Mouse (Mus musculus): Measurements from ENCODE around the gene Pga5. TPM values are rescaled to one million over a fixed set of nuclear protein-coding genes. Genes with fewer than 3 reads are reported as not detected.
A peak's percentile ranks its signal among the peaks of the same experiment; 100 is the strongest.

Gene Pga5
- total RNA-seq, 2 experiments from 2014 or later, result not detected

DNA sequence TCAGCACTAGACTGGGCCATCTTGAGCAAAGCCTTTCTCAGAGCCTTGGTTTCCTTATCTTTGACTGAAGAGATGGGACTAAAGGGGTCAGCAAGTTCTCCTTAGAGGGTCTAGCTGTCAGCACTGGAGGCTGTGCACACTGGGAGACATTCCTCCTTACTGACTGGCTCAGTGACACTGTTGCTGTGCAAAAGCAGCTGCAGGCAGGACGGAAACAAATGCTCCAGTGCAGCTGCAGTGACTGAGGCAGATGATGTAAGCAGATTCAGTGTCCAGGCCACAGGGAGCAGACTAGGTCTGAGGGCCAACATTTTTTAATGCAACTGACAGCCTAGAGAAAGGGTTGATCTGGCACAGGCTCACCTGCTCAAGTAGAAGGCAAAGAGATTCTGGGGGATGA is 4.6 kb downstream of the Pga5 start:
- no peak for ATAC-seq (replicated peaks; ENCODE audit: low FRiP score, poor library complexity, severe bottlenecking)

DNA sequence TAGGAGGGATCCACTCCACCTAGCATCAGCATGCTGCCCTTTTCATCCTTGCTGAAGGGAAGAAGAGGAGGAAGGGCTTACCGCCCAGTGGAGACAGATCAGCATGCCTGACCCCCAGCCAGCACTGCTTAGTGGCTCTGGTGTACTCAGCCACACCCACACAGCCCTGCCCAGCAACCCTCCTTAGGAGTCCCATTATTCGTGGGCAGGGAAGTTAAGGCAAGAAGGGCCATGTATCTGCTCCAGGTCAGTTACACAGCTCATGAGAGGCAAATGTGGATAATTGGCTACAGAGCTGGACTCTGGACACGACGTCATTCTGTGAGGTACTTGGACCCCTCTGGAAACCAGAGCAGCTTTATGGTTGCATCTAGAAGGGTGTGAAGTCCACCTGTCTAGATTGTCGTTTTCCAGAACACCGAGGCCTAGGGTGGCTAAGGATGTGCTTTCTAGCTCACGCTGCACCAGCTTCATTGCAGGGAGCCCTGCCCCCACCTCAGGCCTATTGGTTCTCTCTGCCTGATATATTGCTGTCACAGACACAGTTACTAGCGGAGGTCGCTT is 5.9 kb downstream of the Pga5 start:
- ATAC-seq (replicated peaks; ENCODE audit: low FRiP score, poor library complexity, severe bottlenecking), result no peak

DNA sequence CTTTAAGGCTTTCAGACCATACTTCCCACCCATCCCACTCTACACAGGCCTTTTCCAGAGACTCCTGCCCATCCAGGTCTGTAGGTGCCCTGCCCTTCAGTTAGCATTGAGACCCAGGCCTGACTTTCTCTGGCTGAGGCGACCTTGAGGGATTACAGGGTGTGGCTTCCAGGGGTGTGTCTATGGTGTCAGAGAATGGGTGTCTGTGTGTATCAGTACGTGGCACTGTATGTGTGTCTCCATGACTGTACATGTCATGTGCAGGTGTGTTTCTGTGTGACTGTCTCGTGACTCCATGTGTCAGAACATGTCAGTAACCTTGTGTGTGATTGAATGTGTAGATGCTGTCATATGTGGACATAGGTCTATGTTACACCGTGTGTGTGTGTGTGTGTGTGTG is 6.6 kb downstream of the Pga5 start:
- ATAC-seq (replicated peaks; ENCODE audit: low FRiP score, poor library complexity, severe bottlenecking), result no peak

DNA sequence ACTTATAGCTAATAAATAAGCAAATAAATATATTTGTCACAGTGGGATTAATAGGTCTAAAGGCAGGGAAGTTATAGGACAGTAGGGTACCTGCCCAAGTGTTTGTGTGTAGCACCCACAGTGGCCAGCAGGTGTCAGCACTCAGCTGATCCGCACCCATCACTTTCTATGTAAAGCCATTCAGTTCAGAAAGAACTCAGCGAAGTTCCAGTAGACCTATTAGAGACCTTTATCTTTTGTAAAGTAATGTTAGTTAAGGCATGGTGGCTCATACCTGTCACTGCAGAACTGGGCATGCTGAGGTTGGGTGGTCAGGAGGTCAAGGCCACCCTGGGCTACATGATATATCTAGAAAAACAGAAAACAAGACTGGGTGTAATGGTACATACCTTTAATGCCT is 12.4 kb downstream of the Pga5 start:
- ATAC-seq (replicated peaks; ENCODE audit: low FRiP score, poor library complexity, severe bottlenecking), result peak; percentile 60

DNA sequence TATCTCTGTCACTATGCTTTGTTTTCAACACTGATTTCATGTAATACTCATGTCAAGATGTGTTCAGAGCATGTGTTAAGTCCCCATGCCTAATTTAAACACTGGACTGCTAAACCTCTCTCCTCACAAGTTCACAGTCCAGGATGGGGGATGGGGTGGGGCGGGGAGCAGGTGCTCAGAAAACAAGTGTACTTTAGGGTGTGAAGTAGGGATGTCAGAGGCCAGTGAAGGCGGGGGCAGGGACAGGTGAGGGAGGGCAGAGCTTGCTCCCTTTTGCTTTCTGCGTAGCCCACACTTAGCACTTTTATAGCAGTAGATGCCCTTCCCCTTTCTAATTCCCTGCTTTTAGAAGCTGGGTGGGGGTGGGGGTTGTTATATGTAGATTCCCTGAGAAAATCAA is 12.8 kb downstream of the Pga5 start:
- ATAC-seq (replicated peaks; ENCODE audit: low FRiP score, poor library complexity, severe bottlenecking), result no peak

DNA sequence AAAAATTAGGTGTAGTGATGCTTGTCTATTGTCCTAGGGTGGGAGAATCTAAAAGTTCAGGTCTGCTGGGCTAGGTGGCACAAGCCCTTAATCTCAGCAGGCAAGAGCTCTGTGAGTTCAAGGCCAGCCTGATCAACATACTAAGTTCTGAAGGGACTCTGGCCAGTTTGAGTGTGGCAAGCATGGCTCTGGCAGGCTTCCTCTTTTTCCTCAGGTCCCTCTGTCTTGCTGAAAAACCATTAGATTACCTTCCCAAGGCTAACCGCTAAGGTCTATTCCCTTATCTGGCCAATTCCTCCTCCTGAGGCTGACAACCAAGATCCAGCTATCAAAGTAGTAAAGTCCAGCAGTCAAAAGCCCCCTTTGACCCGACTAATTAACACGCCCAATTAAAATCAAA is 15.2 kb downstream of the Pga5 start:
- ATAC-seq (replicated peaks; ENCODE audit: low FRiP score, poor library complexity, severe bottlenecking), result no peak

DNA sequence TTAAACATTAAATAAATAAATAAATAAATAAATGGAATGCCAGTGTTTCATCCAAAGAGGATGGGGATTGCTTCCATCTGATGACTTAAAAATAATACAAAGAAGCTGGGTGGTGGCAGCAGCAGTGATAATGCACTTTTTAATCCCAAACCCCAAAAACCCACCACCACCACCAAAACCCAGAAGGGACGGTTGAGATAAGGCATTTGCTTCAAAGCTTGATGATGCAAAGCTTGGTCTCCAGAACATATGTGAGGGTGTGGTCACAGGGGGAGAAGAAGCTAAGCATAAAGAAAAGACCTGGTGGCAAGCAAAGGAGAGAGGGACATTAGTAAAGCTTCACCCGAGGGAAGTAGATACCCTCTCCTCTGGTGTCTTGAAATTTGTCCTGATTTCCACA is 16.0 kb downstream of the Pga5 start:
- peak; percentile 70 for ATAC-seq (replicated peaks; ENCODE audit: low FRiP score, poor library complexity, severe bottlenecking)

DNA sequence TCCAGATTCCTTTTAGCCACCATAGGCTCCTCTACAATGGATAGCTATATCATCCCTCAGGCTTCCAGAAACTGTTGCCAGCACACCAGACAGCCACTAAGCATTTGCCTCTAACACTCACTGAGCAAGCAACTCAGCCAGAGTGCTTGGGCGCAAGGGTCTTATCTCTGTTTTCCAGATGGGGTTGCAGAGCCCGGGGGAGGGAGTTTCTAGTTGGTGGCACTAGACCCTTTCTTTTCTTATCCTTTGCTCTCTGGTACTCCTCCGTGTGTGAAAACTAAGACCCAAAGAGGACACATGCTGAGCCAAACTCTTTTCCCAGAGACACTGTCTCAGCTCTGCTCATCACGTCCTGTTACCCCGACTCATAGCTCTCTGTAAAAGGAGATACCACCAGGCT is 16.5 kb downstream of the Pga5 start:
- ATAC-seq (replicated peaks; ENCODE audit: low FRiP score, poor library complexity, severe bottlenecking), result peak; percentile 91

DNA sequence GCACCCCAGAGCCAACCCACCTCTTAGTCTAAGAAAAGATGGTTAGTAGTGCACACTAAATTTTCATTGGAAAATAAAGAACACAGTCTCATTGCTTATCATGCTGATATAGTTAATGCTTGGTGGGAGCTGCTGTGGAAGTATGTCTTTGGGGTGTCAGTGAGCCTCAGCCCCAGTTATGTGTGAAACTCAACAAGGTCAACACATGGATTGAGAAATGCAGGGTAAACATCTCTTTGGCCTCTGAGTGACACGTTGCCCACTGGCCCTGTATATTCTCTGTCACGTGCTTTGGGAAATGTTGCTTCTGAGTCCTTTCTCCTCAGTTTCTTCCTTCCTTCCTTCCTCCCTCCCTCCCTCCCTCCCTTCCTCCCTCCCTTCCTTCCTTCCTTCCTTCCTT is 19.5 kb downstream of the Pga5 start:
- no peak for ATAC-seq (replicated peaks; ENCODE audit: low FRiP score, poor library complexity, severe bottlenecking)

DNA sequence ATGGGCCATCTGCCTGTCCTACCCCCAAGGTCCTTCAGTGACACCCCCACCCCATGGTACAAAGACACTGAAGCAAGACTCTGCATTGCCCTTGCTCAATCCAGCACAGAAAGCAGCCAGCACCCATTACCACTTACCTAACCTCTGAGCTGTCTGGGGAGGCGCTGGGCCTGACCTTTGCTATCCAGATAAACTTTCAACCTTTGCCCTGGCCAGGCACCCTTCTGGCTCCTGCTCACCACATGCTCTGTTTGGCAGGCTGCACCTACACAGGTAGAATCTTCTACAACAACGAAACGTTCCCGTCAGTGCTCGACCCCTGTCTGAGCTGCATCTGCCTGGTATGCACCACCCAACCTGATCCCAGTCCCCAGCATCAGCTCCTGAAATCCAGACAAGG is 20.1 kb downstream of the Pga5 start:
- ATAC-seq (replicated peaks; ENCODE audit: low FRiP score, poor library complexity, severe bottlenecking), result no peak

DNA sequence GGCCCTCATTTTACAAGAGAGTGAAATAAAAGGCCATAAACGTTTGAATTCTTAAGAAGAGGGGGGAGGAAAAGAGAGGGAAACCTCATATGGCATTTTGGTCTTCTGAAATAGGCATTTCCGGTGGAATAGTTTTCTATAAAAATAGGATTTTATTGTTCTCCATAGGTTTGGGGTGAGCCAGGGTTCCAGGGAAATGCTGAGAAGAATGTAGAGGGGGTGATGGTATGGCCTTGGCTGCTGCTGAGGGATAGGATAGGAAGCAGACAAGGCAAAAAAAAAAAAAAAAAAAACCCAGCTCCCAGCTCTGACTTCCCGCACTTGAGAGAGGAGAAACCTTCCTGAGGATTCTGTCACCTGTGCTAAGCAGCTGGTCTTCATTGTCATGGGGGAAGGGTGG is 21.8 kb downstream of the Pga5 start:
- no peak for ATAC-seq (replicated peaks; ENCODE audit: low FRiP score, poor library complexity, severe bottlenecking)

DNA sequence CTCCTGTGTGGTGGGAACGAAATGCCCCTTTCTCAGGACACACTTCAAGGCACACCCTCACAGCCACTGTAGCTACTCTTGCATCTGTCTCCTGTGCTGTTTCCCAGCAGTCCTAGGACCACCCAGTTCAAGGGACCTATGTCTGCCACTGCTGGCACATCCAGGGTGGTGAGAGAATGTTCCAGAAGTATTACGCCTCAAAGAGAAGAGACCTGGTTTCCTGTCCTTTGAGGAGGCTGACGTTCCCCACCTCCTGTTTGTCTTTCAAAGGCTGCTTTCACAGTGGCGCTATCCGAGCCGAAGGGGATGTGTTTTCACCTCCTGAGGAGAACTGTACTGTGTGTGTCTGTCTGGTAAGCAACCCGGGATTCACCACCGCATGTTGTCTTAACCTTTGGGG is 29.7 kb downstream of the Pga5 start:
- ATAC-seq (replicated peaks; ENCODE audit: low FRiP score, poor library complexity, severe bottlenecking), result 0 out of 2 replicates have a peak, but pooled peaks have one; percentile 21

DNA sequence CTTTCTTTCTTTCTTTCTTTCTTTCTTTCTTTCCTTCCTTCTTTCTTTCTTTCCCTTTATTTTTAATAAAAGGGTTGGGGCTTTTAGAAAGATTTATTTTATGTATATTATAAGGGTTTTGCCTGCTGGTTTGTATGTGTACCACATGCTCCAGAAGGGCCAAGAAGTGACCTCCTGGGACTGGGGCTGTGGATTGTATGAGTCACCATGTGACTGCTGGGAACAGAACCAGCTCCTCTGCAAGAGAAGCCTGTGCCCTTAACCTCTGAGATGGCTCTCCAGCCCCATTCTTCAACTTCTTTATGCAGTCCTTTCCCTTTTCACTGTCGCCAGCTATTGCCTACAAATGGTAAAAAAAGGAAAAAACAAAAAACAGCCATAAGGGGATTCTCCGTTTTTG is 32.3 kb downstream of the Pga5 start:
- ATAC-seq (replicated peaks; ENCODE audit: low FRiP score, poor library complexity, severe bottlenecking), result no peak

DNA sequence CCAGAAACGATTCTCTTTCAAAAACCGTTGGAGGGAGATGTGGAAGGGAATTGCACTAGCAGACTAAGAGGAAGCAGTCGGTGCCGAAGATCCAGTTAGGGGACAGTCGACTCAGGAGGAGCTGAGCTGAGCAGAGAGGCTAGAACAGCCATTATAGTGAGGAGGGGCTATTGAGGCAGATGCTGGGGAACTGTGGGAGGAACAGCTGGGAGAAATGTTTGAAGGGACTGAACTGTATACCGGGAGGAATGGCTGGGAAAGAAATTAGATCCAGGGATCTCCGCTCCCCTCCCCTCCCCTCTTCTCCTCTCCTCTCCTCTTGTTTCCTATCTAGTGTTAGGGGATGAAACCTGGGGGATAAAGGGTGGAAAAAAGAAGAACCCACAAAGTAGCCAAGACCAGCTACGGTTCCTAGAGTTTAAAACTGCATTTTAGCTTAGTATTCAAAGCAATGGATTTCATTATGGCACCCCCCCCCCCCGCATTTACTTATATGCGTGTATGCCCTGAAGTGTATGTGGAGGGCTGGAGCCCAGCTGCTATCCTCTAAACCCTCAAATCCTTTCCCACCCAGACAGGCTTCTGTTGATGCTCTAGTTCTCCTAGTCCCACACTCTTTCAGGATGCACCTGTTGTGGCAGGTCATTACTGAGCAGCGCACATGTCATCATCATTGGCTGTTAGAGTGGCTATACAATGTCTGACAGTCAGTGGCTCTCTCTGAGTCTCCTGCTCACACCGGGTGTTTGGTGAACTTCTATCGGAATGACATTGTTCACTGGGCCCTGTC is 37.1 kb downstream of the Pga5 start:
- no peak for ATAC-seq (replicated peaks; ENCODE audit: low FRiP score, poor library complexity, severe bottlenecking)

DNA sequence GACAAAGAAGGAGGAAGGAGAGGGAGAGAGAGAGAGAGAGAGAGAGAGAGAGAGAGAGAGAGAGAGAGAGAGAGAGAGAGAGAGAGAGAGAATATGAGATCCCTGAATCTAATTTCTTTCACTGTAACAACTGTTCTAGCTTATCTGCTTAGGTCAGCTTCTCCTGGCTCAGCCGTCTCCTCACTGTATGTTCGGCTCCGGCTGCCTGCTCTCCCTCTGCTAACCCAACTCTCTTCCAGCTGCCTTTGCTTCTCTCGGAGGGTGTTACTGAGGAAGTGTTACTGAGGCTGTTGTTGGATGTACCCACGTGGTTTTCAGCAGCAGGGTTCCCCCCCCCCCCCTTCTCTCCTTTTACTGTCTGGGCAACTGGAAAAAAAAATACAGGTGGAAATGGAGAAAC is 37.8 kb downstream of the Pga5 start:
- peak; percentile 61; the same call in 1 of the 2 replicates for ATAC-seq (replicated peaks; ENCODE audit: low FRiP score, poor library complexity, severe bottlenecking)

DNA sequence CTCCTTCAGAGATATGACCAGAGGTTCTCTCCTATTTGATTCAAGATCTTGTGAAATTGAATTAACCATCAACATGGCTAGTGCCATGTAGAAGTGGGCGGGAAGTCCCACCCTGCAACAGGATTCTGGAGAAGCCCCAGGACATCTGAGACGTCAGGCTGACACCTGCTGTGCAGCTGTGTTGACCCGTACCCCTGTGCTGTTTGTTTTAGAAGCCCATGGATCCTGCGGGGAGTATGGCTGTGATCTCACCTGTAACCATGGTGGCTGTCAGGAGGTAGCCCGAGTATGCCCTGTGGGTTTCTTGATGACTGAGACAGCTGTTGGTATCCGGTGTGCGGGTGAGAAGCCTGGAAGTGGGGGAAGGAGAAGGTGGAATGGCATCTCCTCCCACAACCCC is 40.0 kb downstream of the Pga5 start:
- no peak for ATAC-seq (replicated peaks; ENCODE audit: low FRiP score, poor library complexity, severe bottlenecking)

DNA sequence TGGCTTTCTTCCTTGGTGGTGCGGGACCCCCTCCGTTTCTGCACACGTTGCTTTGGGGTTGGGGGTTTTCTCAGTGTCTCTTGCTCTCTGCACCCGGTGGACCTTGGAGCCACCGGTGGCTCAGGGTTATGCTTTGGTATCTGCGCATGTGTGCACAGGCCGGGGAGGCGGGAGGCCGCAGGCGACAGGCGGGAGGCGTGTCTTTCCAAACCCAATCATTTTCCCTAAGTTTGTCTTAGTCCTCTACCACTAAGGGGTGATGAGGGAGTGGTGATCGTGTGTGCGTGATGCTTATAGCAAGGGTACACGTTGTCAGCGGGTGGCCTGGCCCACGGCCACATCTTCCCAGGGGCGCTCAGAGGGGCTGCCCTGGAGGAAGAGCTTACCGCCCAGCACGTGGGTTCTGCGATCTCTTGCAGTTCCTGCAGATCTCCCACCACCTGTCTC is 43.0 kb downstream of the Pga5 start:
- peak; percentile 89 for ATAC-seq (replicated peaks; ENCODE audit: low FRiP score, poor library complexity, severe bottlenecking)

DNA sequence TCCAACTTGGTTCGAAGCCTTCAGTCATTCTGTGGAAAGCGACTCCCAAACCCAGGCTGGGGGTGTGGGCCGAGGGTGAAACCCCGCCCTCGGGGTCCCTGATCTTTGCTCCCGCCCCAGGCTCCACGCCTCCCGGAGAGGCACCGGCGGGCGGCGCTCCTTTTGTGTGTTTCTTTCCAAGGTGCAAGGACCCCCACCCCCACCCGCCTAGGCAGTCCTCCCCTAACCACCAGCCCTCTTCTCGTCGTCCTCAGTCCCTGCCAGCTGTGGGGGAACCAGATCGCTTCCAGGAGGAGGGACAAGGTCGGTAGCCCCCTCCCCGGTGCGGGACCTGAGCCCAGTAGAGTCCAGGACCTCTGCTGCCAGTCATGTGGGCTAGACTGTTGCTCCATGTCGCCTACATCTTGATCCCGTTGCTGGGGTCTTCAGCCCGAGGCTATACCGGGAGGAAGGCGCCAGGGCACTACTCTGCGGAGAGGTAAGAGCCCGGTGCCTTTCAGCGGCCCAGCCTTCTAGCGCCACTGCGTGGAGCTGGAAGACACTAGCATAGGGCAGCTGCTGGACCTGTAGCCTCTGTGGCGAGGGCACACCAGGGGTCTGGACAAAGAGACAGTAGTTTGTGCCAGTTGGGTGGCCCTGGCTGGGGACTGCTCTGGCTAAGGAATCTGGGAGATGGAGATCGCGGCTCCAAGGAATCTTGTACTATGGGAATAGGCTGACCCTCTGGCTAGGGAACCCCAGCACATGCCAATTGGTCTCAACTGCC is 43.6 kb downstream of the Pga5 start, which contains the start of gene Vwce:
Gene Vwce, plus strand, starts transcription at position 108 of the 766 bp plus-strand sequence.
- ATAC-seq (replicated peaks; ENCODE audit: low FRiP score, poor library complexity, severe bottlenecking), result peak; percentile 84
